9 mouse cellular contexts compared by ENCODE assay signal in genomic region chr10:111669658-111670057, GRCm38 (mm10).
DNase-seq lines count a peak whose midpoint lies in the region; ATAC-seq lines count a peak whose summit lies in the region.
"Had no signal": no experiment of that assay in that cellular context is flagged by ENCODE, and none has a peak within 500 bp of the region (broad histone marks: within the 10 kb centered on the region; RNA-seq: fewer than 3 reads in every experiment).

No protein-coding gene starts in this region.

- H3K27ac ChIP-seq in embryonic facial prominence, embryonic 10.5 days (replicated peaks) = peak overlapping the region; percentile 21
- H3K27ac ChIP-seq in kidney, embryonic 15.5 days = peak overlapping the region; percentile 63; the same call in 1 of the 2 replicates
- H3K27ac ChIP-seq in forebrain, embryonic 13.5 days = no peak overlapping the region
- H3K27ac ChIP-seq: macrophage had no signal

- no peaks in the 10 kb centered on the region for H3K36me3 ChIP-seq in embryonic facial prominence, embryonic 10.5 days (replicated peaks)
- no peaks in the 10 kb centered on the region for H3K36me3 ChIP-seq in kidney, embryonic 15.5 days
- no peaks in the 10 kb centered on the region for H3K36me3 ChIP-seq in forebrain, embryonic 13.5 days (ENCODE audit: poor library complexity, severe bottlenecking)
- H3K36me3 ChIP-seq: embryonic facial prominence, embryonic 13.5 days had no signal

- H3K4me2 ChIP-seq in kidney, embryonic 15.5 days = no peak overlapping the region
- no peak overlapping the region for H3K4me2 ChIP-seq in forebrain, embryonic 13.5 days
- H3K4me2 ChIP-seq: embryonic facial prominence, embryonic 13.5 days had no signal

- 0 out of 2 replicates have a peak, but pooled peaks cover 5% of the 10 kb centered on the region for H3K27me3 ChIP-seq in embryonic facial prominence, embryonic 10.5 days (replicated peaks; ENCODE audit: low read depth, poor library complexity, severe bottlenecking)
- no peaks in the 10 kb centered on the region for H3K27me3 ChIP-seq in kidney, embryonic 15.5 days
- no peaks in the 10 kb centered on the region for H3K27me3 ChIP-seq in forebrain, embryonic 13.5 days
- H3K27me3 ChIP-seq: embryonic facial prominence, embryonic 13.5 days had no signal

- peak; percentile 12 for DNase-seq in left cerebral cortex, postnatal 4 days
- no peak for DNase-seq in left cerebral cortex, postnatal 36 days (ENCODE audit: low spot score in 2 of 2)
- peak; percentile 51 for DNase-seq in embryonic facial prominence, embryonic 10.5 days (ENCODE audit: low spot score)
- peak; percentile 53 to 83 for DNase-seq in lung, postnatal 4 days
- DNase-seq in adrenal gland, postnatal 36 days = no peak

- no peak overlapping the region for H3K4me3 ChIP-seq in embryonic facial prominence, embryonic 10.5 days
- H3K4me3 ChIP-seq in kidney, embryonic 15.5 days (replicated peaks) = no peak overlapping the region
- no peak overlapping the region for H3K4me3 ChIP-seq in forebrain, embryonic 13.5 days
- H3K4me3 ChIP-seq: embryonic facial prominence, embryonic 13.5 days had no signal

- intact Hi-C loops in left cerebral cortex, postnatal 4 days (cut with DNase I) = no loop called here
- intact Hi-C loops in left cerebral cortex, postnatal 36 days (cut with DNase I) = loop anchor here (10.0 kb wide), 1 partner anchor 105 kb away; no protein-coding TSS in a partner anchor

- H3K4me1 ChIP-seq in embryonic facial prominence, embryonic 10.5 days = peaks cover 55% of the 10 kb centered on the region
- H3K4me1 ChIP-seq in kidney, embryonic 15.5 days = peaks cover 58% of the 10 kb centered on the region
- peaks cover 10% of the 10 kb centered on the region; the same call in 1 of the 2 replicates for H3K4me1 ChIP-seq in forebrain, embryonic 13.5 days

- no peak overlapping the region for H3K9ac ChIP-seq in kidney, embryonic 15.5 days
- no peak overlapping the region for H3K9ac ChIP-seq in forebrain, embryonic 13.5 days
- H3K9ac ChIP-seq: embryonic facial prominence, embryonic 13.5 days had no signal

- WGBS in embryonic facial prominence, embryonic 10.5 days = 37% methylated on average over 6 of the region's 6 CpGs
- 39% methylated on average over 6 of the region's 6 CpGs for WGBS in kidney, embryonic 15.5 days
- WGBS in forebrain, embryonic 13.5 days = 74% methylated on average over 6 of the region's 6 CpGs

- ATAC-seq in kidney, embryonic 15.5 days (replicated peaks; ENCODE audit: low FRiP score) = peak; percentile 52; the same call in 1 of the 2 replicates
- ATAC-seq in forebrain, embryonic 13.5 days = no peak

- H3K9me3 ChIP-seq in embryonic facial prominence, embryonic 10.5 days = no peaks in the 10 kb centered on the region
- H3K9me3 ChIP-seq in kidney, embryonic 15.5 days (replicated peaks) = no peaks in the 10 kb centered on the region
- H3K9me3 ChIP-seq in forebrain, embryonic 13.5 days (replicated peaks) = no peaks in the 10 kb centered on the region
- H3K9me3 ChIP-seq: embryonic facial prominence, embryonic 13.5 days had no signal

Comparison
In these comparisons a context has a peak if more than half of its experiments do, and no peak if none do; other contexts are left out.
1. DNase-seq: peak in left cerebral cortex, postnatal 4 days (single experiment), embryonic facial prominence, embryonic 10.5 days (single experiment) and lung, postnatal 4 days (2 of 2); none in left cerebral cortex, postnatal 36 days (0 of 2) and adrenal gland, postnatal 36 days (0 of 2).